Mouse (Mus musculus) hindbrain, embryonic 11.5 days (tissue): ENCODE results near the gene Zfp454. TPM values are rescaled to one million over a fixed set of nuclear protein-coding genes. Genes with fewer than 3 reads are reported as not detected.

Experiments used
- ATAC-seq: fragments of 200-750 bp; cut with Nextera tagmentation; 2 replicates; pipeline ENCODE4 v1.8.0; 2017; ENCODE audit warnings: mild to moderate bottlenecking, moderate TSS enrichment, moderate library complexity; ENCODE audit not compliant: low FRiP score
- DNase-seq: peaks from one replicate; pipeline ENCODE4 v3.0.0-alpha.2; 2015; ENCODE audit warnings: low spot score
- H3K27ac ChIP-seq: fragments of 300-500 bp; sonication (generic); 2 replicates; pipeline ENCODE4 v1.5.1; 2014; ENCODE audit warnings: mild to moderate bottlenecking, low read depth, low read length
- H3K27me3 ChIP-seq: fragments of 300-500 bp; sonication (generic); 2 replicates; pipeline ENCODE4 v1.6.1; 2014; ENCODE audit warnings: mild to moderate bottlenecking, low read length, moderate library complexity, mixed read lengths; ENCODE audit not compliant: control insufficient read depth, insufficient read depth
- H3K36me3 ChIP-seq: fragments of 300-500 bp; sonication (generic); 2 replicates; pipeline ENCODE4 v1.6.1; 2014; ENCODE audit warnings: mild to moderate bottlenecking, low read length, moderate library complexity, mixed read lengths; ENCODE audit not compliant: control insufficient read depth, insufficient read depth
- H3K4me1 ChIP-seq: fragments of 300-500 bp; sonication (generic); replicated peaks from 2 replicates; pipeline ENCODE4 v1.6.1; 2014; ENCODE audit warnings: low read length, mixed read lengths; ENCODE audit not compliant: control insufficient read depth, insufficient read depth
- H3K4me2 ChIP-seq: fragments of 300-500 bp; sonication (generic); replicated peaks from 2 replicates; pipeline ENCODE4 v1.6.1; 2014; ENCODE audit warnings: mild to moderate bottlenecking, low read depth, low read length
- H3K4me3 ChIP-seq: fragments of 300-500 bp; sonication (generic); 2 replicates; pipeline ENCODE4 v1.5.1; 2014; ENCODE audit warnings: low read depth, low read length
- H3K9ac ChIP-seq: fragments of 300-500 bp; sonication (generic); 2 replicates; pipeline ENCODE4 v1.6.1; 2014; ENCODE audit warnings: low read depth, low read length
- H3K9me3 ChIP-seq: fragments of 300-500 bp; sonication (generic); 2 replicates; pipeline ENCODE4 v1.6.1; 2016; ENCODE audit warnings: low read length; ENCODE audit not compliant: control insufficient read depth
- WGBS: fragments of 180-500 bp; shearing (Covaris S2); extraction: QIAGEN DNeasy Blood & Tissue Kit; methylation state at CpG from one replicate; pipeline ENCODE4 v1.1.7; 2014; 5-methylcytosine and 5-hydroxymethylcytosine counted together
- polyA plus RNA-seq: library from polyadenylated mRNA; unstranded; fragments of >200 nt; fragmentation: Nextera tagmentation; extraction: Ambion mirVana; gene quantifications from 2 replicates; pipeline ENCODE4 v1.2.1, GENCODE M21; 2014

The Zfp454 gene
- polyA plus RNA-seq, 1 experiment from 2014 or later, result 15.5 TPM

DNA sequence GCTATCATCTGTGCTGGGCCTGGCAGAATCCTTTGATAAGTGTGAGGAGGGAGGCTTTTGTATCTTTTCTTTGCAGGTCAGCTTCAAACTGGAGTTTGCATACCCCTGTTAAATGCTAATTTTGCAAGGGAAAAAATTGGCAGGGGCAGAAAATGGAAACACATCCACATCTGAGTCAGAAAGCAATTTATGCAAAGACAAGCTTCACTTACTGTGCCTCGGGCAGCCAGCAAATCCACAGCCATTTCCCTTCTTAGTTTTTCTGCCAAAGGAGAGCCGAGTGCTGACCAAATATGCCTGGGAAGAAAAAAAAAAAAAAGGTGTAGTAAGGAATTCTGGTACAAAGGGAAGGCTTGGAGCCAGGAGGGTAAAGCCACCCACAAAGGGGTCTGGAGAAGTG, 61.2 kb downstream of the Zfp454 start:
- H3K36me3 ChIP-seq, result peaks cover 8% of the 10 kb centered on the region; the same call in 1 of the 2 replicates
- ATAC-seq (no peak), DNase-seq (no peak)
- peak overlapping the region; percentile 20; the same call in 1 of the 2 replicates for H3K9ac ChIP-seq
- no peaks in the 10 kb centered on the region for H3K9me3 ChIP-seq
- H3K4me1 ChIP-seq, result no peaks in the 10 kb centered on the region
- no peak overlapping the region for H3K27ac ChIP-seq
- peak overlapping the region; percentile 69 for H3K4me2 ChIP-seq
- WGBS, result 82% methylated on average over 2 of the region's 2 CpGs
- H3K4me3 ChIP-seq, result peak overlapping the region; percentile 86
- no peaks in the 10 kb centered on the region for H3K27me3 ChIP-seq

Other genes starting within 250 kb of the Zfp454 start
- 39.4 and 46.4 TPM in 2 replicates for gene Zfp354c, start 59.9 kb downstream of the Zfp454 start, polyA plus RNA-seq
- 0.35 and 0.57 TPM in 2 replicates for gene Zfp879, start 46.1 kb downstream of the Zfp454 start, polyA plus RNA-seq
- not detected in 2 replicates for gene Grm6, start 37.0 kb downstream of the Zfp454 start, polyA plus RNA-seq
- gene Zfp2, start 28.5 kb upstream of the Zfp454 start, polyA plus RNA-seq, result 30.6 and 37.0 TPM in 2 replicates
- gene Zfp354b, start 44.0 kb upstream of the Zfp454 start, polyA plus RNA-seq, result 1.8 and 2.1 TPM in 2 replicates
- gene 4933414I15Rik, start 56.1 kb upstream of the Zfp454 start, polyA plus RNA-seq, result not detected in 2 replicates
- gene Prop1, start 66.1 kb upstream of the Zfp454 start, polyA plus RNA-seq, result not detected in 2 replicates
- gene Olfr1378, start 78.9 kb upstream of the Zfp454 start, polyA plus RNA-seq, result not detected in 2 replicates
- not detected in 2 replicates for gene Olfr1377, start 94.3 kb upstream of the Zfp454 start, polyA plus RNA-seq
- not detected in 2 replicates for gene Olfr51, start 115.9 kb upstream of the Zfp454 start, polyA plus RNA-seq
- gene Olfr54, start 126.6 kb upstream of the Zfp454 start, polyA plus RNA-seq, result not detected in 2 replicates
- not detected in 2 replicates for gene Olfr1375, start 160.5 kb upstream of the Zfp454 start, polyA plus RNA-seq
- gene Zfp354a, start 171.6 kb upstream of the Zfp454 start, polyA plus RNA-seq, result 9.1 and 10.5 TPM in 2 replicates